Mouse (Mus musculus) liver, adult 2 months (tissue): ENCODE measurements around the gene Arl8b. TPM values are rescaled to one million over a fixed set of nuclear protein-coding genes. Genes with fewer than 3 reads are reported as not detected.

Experiments used
- DNase-seq: peaks from one replicate; pipeline ENCODE4 v3.0.0-alpha.2; 2011; ENCODE audit warnings: low read depth, low spot score; ENCODE audit errors: extremely low read depth
- H3K27ac ChIP-seq: fragments of 200-500 bp; replicated peaks from 2 replicates; pipeline ENCODE4 v1.5.1; 2012; ENCODE audit warnings: low read depth, mild to moderate bottlenecking, control low read depth, inconsistent platforms, low read length; ENCODE audit not compliant: insufficient read depth
- H3K27me3 ChIP-seq: fragments of 200-500 bp; 2 replicates; pipeline ENCODE4 v1.6.1; 2012; ENCODE audit warnings: mild to moderate bottlenecking, moderate library complexity, low read length, inconsistent platforms; ENCODE audit not compliant: control insufficient read depth, insufficient read depth
- H3K36me3 ChIP-seq: fragments of 200-500 bp; 2 replicates; pipeline ENCODE4 v1.6.1; 2012; ENCODE audit warnings: low read length, inconsistent platforms; ENCODE audit not compliant: control insufficient read depth, insufficient read depth
- H3K4me1 ChIP-seq: fragments of 200-500 bp; 2 replicates; pipeline ENCODE4 v1.6.1; 2011; ENCODE audit warnings: low read length; ENCODE audit not compliant: control insufficient read depth, insufficient read depth
- H3K4me3 ChIP-seq: fragments of 200-500 bp; 2 replicates; pipeline ENCODE4 v1.5.1; 2011; ENCODE audit warnings: low read depth, mild to moderate bottlenecking, control low read depth, low read length, moderate library complexity; ENCODE audit not compliant: insufficient read depth
- H3K79me2 ChIP-seq: fragments of 200-500 bp; 2 replicates; pipeline ENCODE4 v1.6.1; 2012; ENCODE audit warnings: inconsistent platforms, mild to moderate bottlenecking, low read length, moderate library complexity; ENCODE audit not compliant: control insufficient read depth, insufficient read depth
- H3K9ac ChIP-seq: fragments of 200-500 bp; 2 replicates; pipeline ENCODE4 v1.6.1; 2012; ENCODE audit warnings: low read depth, mild to moderate bottlenecking, control low read depth, inconsistent platforms, low read length
- CTCF ChIP-seq: fragments of 200-500 bp; IDR thresholded peaks from 2 replicates; pipeline ENCODE4 v1.5.1; 2011; ENCODE audit warnings: low read depth, low read length, control low read depth
- POLR2A ChIP-seq: fragments of 200-500 bp; IDR thresholded peaks from 2 replicates; pipeline ENCODE4 v1.6.1; 2011; ENCODE audit warnings: low read length, control low read depth; ENCODE audit not compliant: insufficient read depth; ENCODE audit errors: extremely low read depth
- WGBS: fragments of 180-500 bp; shearing (Covaris S2); methylation state at CpG from one replicate; pipeline ENCODE4 v1.1.7; 2018; 5-methylcytosine and 5-hydroxymethylcytosine counted together
- polyA plus RNA-seq: library from polyadenylated mRNA; depleted of rRNA; stranded (reverse); fragments of >200 nt; gene quantifications from 2 replicates; pipeline ENCODE4 v1.2.3, GENCODE M21; 2012
- total RNA-seq: library from RNA; depleted of rRNA; stranded (reverse); fragments of >200 nt; gene quantifications from 2 replicates; pipeline ENCODE4 v1.2.3, GENCODE M21; 2014

Gene Arl8b
- total and polyA plus RNA-seq, 2 experiments, result 8.9 to 24.2 TPM

DNA sequence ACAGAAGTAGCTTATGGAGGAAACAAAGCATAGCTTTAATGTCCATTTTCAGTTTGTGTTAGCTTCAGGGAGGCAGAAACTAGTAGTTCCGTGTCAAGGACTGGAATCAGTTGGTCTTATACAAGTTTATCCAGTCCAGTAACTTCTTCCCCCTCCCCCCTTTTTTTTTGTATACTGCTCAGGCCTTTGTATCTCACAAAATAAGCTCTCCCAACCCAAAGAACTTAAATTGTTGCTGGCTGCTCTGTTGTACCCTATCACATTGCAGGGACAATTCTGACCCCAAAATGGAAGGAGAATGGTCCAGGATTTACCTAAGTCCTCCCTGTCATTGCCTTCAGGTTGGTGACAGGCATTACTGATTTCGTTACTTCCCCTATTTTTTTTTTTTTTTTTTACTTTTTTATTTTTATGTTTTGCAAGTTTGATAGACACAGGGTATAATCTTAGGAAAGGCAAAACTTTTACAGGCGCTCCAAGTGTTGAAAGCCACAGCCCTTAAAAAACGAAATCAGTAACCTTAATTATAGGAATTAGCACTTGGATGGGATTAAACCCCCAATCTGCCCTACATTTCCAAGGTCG is 44.5 kb downstream of the Arl8b start:
- H3K27ac ChIP-seq, result no peak overlapping the region
- WGBS, result 36% methylated on average over 5 of the region's 5 CpGs
- peaks cover 10% of the 10 kb centered on the region for H3K4me1 ChIP-seq
- H3K27me3 ChIP-seq, result no peaks in the 10 kb centered on the region
- H3K4me3 ChIP-seq, result peak overlapping the region; percentile 47; the same call in 1 of the 2 replicates
- peaks cover 15% of the 10 kb centered on the region for H3K36me3 ChIP-seq
- H3K9ac ChIP-seq, result no peak overlapping the region
- TF ChIP-seq CTCF, result no peak
- TF ChIP-seq POLR2A, result no peak
- H3K79me2 ChIP-seq, result peaks cover 18% of the 10 kb centered on the region; the same call in 1 of the 2 replicates
- DNase-seq, result no peak

DNA sequence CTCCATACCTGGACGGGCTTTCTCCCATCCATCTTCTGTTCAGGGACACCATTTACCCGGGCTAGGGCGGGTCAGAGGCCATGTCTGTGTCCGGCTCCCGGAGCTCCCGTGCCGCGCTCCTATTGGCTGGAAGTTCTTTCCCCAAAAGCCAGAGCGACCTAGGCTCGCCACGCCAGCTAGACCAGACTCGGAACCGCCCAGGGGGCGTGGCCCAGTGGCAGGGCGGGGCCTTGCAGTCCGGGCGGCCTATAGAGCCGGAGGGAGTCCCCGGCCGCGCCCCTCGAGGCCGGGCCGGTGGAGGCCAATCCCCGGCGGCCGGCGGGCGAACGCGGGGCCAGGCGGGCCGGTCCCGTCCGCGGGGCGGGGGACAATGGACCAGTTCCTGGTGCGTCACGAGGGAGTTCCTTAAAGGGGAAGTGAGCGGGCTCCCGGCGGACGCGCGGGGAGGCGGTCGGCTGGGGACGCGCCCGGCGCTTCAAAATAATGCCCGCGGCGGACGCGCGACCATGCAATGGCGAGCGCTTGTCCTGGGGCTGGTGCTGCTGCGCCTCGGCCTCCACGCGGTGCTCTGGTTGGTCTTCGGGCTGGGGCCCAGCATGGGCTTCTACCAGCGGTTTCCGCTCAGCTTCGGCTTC is 45.5 kb downstream of the Arl8b start, which contains the start of gene Edem1:
TSS of gene Edem1 (plus strand) at position 408 of the 635 bp plus-strand sequence.
- H3K9ac ChIP-seq, result peak within 1 kb of the TSS; percentile 95
- peaks cover 6% of the 10 kb centered on the region; the same call in 1 of the 2 replicates for H3K36me3 ChIP-seq
- TF ChIP-seq CTCF (no peak), POLR2A (peak; percentile 93)
- peak; percentile 93 for DNase-seq
- peaks cover 22% of the 10 kb centered on the region; the same call in 1 of the 2 replicates for H3K79me2 ChIP-seq
- peak within 1 kb of the TSS; percentile 89 for H3K4me3 ChIP-seq
- no peaks in the 10 kb centered on the region for H3K27me3 ChIP-seq
- H3K27ac ChIP-seq, result peak within 1 kb of the TSS; percentile 88
- H3K4me1 ChIP-seq, result peaks cover 15% of the 10 kb centered on the region
- under 1% methylated on average over 67 of the region's 67 CpGs for WGBS

DNA sequence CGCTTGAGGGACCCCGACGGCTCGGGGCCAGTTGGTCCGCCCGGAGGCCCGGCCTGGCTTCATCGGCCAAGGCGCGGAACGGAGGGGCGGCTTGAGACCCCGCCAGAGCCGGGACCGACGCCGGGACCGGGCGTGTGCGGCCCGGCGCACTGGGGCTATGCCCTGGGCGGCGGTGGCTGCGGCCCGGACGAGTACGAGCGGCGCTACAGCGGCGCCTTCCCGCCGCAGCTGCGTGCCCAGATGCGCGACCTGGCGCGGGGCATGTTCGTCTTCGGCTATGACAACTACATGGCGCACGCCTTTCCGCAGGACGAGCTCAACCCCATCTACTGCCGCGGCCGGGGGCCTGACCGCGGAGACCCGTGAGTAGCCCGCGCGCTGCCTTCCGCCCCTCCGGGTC is 46.0 kb downstream of the Arl8b start:
- Histone ChIP-seq H3K36me3 (peaks cover 2% of the 10 kb centered on the region; the same call in 1 of the 2 replicates), H3K27me3 (no peaks in the 10 kb centered on the region), H3K79me2 (peaks cover 27% of the 10 kb centered on the region; the same call in 1 of the 2 replicates), H3K4me3 (peak overlapping the region; percentile 89), H3K27ac (peak overlapping the region; percentile 88), H3K4me1 (peaks cover 21% of the 10 kb centered on the region), H3K9ac (peak overlapping the region; percentile 95)
- WGBS, result under 1% methylated on average over 55 of the region's 56 CpGs
- no peak for DNase-seq
- TF ChIP-seq CTCF (no peak), POLR2A (no peak)

DNA sequence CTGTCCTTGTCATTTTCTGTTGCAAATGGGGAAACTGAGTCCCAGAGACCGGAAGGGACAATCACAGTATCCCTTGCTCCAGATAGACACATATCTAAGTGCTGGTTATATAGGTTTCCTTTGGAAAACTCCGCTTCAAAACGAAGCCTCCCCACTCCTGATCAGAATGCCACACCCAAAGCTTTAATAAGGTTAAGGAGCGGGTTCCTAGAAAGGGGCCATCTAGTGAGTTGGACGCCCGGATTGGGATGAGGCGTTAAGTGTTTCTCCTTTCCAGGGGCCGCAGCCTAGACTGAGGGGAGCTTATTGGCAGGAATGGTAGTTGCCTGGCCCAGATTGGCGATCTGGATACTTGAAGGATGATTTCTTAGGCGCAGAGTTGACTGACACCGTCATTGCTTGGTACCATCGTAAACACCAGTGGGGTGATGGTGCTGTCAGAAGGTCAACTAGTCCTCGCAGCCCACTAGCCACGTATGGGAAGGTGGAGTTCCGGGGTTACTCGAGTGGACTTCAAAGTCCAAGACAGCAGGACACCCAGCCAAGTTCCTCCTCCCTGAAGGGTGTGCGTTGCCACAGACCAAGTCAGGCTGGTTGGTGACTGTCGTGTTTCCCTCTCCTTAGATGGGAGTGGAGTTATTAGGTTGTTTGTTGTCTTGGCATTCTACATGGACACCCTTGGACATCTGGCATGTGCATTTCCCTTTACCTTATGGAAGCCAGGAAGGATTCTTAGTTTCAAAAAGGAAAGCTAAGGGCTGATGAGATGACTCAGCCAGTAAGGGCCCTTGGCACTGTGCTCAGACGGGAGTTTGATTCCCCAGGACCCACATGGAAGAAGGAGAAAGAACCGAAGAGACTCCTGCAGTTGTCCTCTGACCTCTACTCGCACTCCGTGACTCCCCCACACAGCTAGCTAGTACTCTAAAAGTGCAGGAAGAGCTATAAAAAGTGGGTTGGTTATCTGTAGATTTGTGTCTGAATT is 46.8 kb downstream of the Arl8b start:
- peaks cover 25% of the 10 kb centered on the region for H3K4me1 ChIP-seq
- 1% methylated on average over 22 of the region's 22 CpGs for WGBS

DNA sequence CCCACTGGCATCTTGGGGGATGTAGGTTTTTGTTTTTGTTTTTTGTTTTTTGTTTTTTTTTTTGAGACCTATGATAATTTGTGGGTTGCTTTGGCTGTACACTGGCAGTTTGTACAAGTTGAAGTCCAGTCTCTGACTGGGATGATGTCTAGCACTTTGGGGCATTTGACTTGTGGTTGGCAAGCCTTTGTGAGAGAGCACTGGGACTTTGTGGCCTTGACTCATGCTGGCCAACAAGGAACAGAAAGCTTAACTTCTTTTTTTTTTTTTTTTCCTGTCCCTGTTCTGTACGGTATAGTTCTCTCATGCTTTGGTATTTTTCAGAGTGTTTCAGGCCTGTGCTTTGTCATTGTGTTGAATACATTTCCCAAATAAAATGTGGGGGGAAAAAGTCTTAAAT is 49.3 kb downstream of the Arl8b start:
- Histone ChIP-seq H3K36me3 (peaks cover under 1% of the 10 kb centered on the region; the same call in 1 of the 2 replicates), H3K27ac (no peak overlapping the region), H3K27me3 (no peaks in the 10 kb centered on the region), H3K79me2 (peaks cover 34% of the 10 kb centered on the region; the same call in 1 of the 2 replicates), H3K4me1 (peaks cover 39% of the 10 kb centered on the region), H3K4me3 (no peak overlapping the region), H3K9ac (no peak overlapping the region)
- TF ChIP-seq POLR2A (no peak), CTCF (no peak)
- DNase-seq, result peak; percentile 78
- 19% methylated on average over 1 of the region's 1 CpGs for WGBS

More for the DNA sequence above, 46.8 kb downstream of the Arl8b start:
- Histone ChIP-seq H3K27me3 (no peaks in the 10 kb centered on the region), H3K36me3 (peaks cover under 1% of the 10 kb centered on the region; the same call in 1 of the 2 replicates), H3K9ac (peak overlapping the region; percentile 95), H3K4me3 (peak overlapping the region; percentile 89), H3K27ac (peak overlapping the region; percentile 88), H3K79me2 (peaks cover 31% of the 10 kb centered on the region; the same call in 1 of the 2 replicates)
- TF ChIP-seq POLR2A, result no peak
- TF ChIP-seq CTCF, result no peak
- peak; percentile 98 for DNase-seq
